Mouse (Mus musculus) retina, embryonic 14.5 days (tissue): ENCODE data around the gene Nxph3.
"Not testable (repeated sequence)": the region's sequence is repeated elsewhere in the genome, so short reads cannot be mapped to it uniquely, and the experiment has no call there.

ENCODE experiments used
- DNase-seq: peaks from one replicate; pipeline ENCODE4 v3.0.0-alpha.2; 2015; ENCODE audit warnings: low spot score

The Nxph3 gene

DNA sequence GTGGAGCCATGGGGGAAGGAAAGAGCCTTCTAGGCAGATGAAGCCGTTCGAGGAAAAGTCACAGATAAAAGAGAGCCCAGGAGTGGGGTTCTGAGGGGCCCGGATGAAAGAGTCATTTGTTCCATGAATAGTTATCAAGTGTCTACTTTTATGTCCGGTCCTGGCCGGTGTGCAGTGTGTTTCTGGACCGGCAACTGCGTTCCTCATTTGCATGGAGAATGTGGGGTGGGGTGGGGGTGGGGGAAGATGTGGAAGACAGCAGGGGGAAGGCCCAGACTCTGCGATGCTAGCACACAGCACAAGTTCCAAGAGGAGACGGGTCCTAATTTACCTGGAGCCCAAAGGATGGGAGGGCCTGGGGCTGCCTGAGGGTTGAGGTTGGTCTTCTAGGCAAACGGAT is 4.9 kb upstream of the Nxph3 start:
- DNase-seq, result no peak

DNA sequence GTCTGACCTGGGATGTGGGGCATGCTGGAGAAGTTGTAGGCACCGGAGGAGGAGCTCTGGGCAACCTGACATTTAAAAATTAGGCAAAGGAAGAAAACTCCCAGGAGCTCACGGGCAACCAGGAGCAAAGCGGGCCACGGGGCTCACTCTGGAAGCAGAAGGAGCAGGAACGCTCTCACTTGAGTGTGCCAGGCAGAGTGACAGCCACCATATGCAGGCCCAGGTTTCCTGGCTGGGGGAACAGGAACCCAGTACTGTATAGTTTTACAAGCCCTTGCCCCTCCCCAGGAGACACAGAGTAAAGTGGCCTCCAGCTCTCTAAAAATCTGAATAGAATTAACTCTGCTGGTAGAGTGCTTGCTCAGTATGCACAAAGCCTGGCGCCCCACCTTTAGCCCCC is 2.8 kb upstream of the Nxph3 start:
- no peak for DNase-seq

DNA sequence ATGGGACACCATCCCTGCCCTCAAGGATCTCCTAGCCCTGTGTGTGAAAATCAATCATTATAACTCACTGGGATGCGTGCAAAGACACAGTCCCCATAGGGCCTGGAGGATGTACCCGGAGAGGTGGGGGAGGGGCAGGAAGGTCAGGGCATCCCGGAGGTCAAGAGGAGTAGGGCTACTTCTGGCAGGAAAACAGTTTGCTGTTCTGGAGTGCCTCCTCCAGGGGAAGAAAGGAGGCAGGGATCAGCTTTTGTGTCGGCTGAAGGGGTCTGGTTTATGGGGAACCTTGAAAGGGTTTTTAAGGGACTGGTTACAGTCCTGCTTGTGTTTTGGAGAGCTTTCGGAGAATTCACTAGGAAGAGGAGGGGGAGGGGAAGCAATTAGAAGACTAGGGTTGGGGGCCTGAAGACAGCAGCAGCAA is 2.1 kb upstream of the Nxph3 start:
- DNase-seq, result no peak

DNA sequence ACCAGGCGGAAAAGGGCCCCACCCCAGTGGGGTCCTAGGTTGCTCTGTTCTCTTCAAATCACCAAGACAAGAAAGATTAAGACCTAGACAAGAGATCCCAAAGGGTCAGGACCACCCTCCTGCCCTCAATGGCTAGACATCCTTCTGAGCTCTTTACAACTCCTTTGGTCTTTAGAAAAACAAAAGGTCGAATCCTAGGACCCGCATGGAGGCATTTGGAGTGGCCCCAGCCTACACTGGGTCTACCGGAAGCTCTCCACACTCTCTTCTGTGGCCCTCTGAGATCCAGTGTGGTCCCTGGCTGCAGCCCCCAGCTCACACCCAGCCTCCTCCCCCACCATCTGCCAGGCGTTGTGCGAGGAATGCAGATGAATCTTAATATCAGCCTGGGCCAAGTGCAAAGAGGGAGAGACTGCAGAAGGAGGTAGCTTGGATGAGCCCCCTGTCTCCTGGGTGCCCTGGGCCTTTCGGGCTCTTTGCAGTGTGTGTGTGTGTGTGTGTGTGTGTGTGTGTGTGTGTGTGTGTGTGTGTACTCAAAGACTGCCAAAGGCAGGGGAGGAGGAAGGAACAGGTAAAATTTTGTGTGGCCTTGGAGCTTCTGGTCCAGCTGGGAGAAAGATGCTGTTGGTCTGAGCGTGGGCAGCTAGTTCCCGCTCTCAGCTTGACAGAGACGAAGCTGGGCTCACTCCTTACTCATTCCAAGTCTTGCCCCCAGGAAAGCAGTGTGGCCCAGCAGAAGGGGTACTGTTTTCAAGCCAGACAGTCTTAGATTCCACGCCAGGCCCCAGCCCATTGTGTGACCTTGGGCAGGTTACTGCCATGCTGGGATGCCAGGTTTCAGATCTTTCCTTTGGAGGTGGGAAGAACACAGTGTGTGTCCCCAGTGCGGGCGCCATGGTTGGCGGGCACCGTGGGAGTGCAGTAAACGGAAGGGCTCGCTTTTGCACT is 1.3 kb upstream of the Nxph3 start:
- no peak for DNase-seq

DNA sequence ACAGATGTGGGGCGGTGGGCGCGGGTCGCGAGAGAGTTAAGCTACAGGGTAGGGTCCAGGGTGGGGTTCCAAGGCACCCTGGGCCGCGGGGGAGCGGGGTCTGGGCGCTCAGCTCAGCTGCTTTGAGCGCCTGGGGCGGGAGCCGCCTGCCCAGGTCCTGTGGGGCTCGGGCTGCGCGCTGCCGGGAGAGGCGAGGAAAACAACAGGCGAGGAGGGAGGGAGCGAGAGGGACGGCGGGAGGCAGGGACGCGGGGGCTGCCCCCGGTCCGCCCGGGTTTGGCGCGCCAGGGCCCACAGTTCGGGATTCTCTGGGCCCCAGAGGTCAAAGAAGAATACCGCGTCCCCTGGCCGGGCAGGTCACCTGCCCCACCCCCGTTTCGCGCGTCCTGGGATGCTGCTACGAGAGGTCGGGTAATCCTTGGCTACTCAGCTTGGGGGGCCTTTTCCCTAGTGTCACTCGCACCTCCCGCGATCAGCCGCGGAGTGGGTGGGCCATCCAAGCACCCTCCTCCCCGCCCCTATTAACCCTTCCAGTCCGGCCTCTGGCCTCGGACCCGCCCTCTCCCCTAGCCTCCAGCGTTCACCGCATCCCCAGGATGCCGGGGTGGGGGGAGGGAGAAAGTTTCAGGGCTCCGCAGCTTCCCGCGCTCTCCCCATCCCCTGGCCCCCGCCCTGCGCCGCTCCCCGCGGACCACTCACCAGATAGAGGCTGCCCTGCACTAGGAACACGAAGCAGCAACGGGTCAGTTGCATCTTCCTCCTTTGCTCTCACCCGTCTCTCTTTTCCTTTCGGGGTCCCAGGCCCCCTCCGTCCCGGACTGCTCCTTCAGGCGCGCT is 691 bp downstream of the Nxph3 start:
- no peak for DNase-seq

DNA sequence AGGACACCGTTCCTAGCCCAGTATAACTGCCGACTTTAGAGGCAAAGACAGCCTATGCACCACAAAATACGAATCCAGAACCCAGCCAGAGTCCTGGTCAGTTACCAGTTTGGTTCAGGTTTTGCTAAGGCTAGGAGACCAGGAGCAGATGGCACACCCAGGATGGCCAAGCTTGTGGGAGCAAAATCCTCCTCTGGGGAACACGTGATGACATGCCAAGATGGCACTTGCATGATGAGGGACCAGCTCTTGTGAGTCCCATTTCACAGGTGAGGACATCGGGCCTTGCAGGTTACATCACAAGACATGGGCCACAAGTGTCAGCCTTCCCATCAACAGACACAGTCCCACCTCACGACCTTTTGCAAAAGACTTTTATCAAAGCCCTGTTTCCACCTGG is 2.0 kb downstream of the Nxph3 start:
- no peak for DNase-seq

DNA sequence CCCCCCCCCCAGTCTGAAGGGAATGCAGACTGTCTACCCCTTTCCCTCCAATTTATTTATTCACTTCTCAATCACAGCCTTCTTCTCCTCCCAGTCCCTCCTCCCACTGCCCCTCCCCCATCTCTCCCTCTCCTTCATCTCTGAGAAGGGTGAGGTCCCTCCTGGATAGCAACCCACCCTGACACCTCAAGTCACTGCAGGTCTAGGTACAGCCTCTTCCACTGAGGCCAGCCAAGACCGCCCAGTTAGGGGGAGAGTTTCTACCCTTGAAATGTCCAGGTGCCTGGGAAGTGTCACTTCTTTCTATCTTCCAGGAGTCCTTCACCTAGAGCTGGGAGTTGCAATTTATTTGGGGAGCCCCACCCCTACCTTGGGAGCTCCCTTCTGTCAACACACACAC is 2.5 kb downstream of the Nxph3 start:
- DNase-seq, result no peak

DNA sequence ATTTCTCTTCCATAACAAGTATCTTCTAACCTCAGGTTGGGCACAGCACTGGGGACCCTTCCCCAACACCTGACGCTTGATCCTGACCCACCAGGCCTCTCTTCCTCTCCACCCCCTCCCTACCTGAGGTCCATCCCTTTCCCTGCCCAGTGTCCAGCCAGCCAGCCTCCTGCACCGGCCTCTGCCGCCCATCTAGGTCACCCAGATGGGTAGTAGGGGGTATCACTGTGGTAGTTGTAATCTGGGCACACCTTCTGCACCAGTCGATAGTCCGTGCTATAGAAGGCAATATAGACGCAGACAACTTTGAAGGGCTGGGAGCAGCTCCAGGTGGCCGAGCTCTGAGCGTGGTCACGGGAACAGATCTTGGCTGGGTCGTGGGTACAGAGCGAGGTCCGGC is 3.7 kb downstream of the Nxph3 start:
- no peak for DNase-seq

DNA sequence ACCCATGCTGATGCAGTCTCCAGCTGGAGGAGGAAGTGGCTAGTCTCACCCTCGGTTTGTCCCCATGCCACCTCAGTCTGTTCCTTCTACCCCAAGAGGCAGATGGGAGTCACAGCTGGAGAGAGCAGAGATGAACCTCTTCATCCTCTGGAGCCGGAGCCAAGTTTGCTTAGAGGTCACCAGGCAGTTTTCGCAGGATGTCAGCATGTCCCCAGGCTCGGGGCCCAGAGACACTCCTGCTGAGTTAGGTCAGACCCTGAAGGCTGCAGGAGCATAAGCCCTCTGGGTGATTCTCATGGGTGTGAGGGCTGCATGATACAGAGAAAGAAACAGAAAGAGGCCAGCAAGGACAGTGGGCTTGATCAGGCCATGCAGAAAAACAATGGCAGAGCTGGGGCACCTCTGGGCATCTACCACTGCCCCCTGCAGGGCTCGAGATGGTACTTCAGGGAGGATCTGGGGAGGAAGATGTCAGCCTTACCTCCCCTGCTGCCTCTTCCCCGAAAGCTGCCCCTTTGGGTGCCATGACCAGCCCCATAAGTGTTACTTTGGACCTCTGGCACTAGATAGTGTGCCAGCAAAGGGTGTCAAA is 5.1 kb downstream of the Nxph3 start:
- DNase-seq, result peak; percentile 50

DNA sequence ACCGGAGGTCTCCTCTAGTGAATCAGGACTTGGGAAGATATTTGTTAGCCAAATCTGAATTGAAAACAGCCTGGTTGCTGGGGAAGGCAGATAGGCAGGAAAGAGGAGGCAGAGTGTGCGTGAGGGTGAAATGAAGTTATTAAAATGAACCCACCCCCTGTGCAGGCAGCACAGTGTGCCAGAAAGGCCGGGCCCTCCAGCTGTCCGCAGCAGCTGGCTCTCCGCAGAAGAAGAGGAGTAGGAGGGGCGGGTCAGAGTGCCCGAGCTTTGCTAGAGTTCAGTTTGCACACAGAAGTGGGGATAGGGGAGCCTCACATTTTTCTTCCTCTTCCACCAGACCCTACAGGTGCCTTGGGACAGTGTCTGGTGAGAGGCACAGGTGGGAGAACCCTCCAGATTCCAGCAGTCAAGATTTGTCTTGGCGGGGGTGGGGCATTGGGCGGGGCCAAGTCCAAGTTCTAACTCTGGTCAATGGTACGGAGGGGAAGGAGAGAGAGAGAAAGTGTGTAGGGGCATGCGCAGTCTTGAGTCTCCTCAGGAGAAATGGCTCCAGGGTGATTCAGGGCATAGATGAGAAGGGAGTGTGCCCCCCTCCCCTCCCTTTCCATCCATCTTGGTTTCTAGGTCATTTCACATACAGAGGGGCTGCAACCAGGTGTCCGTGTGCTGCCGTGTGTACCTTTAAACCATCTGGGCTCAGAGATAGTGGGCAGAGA is 6.0 kb downstream of the Nxph3 start:
- DNase-seq, result no peak

DNA sequence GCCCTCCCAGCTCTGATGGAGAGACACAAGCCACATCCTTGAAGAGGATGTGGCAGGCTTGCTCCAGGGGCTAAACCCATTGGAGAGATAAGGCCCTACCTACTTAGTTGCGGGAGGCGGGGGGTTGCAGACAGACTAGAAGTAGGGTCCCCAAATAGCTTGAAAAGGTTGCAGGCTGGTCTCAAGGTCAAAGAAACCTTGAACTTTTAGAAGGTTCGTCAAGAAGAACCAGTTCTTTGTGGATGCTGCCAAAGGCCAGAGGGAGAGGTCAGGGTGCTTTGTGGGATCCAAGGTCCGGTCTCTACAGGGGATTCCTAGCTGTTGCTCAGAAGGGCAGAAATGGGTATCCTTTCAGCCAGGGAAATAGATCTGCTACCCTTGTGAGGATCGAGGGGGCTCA is 6.6 kb downstream of the Nxph3 start:
- no peak for DNase-seq

DNA sequence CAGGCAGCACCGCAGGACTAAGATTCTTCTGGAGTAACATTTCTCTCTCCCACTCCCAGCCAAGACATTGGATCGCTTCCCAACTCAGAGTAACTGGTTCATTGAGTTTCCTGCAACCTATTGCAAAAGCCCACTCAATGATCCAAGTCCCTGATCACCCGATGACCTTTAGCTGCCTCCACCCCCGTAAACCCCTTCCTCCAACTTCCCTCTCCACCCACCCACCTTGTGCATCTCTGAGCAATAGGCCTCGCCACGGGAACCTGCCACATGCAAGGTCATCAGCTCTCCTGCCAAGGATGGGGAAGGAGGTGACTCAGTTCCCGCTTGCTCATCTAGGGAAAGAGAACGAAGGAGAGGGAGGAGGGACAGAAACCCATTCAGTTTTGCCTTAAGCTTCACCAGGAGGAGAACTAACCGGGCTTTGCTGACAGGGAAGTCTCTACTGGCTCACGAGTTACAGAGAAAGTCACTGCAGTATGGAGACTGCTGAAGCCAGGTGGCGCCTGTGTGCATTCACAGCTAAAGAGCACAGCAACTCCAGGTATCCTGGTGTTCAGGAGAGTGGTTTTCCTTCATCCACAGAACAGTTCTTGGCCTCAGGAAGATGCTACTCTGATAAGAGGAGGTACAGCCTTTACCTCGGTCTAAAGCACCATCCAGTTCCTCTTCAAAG is 7.2 kb downstream of the Nxph3 start:
- DNase-seq, result no peak

DNA sequence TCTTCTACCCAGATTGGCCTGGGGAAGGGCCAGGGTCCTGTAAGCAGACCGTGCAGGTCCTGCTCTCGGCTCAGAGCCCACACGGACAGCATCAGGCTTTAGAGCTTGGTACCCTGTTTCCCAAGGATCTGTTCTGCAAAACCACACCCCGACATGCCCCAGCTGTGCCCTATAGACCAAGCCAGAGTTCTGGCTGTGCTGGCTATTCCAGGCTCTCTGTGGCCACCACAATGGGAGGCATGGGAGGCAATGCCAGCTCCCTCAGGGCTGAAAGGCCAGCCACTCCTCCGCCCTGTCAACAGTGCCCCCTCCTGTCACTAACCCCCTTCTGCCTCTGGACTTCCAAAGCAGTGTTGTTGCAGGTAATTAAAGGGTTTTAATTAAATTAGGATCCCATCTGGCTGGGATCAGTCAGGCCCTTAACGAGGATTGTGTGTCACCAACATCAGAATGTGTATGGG is 10.1 kb downstream of the Nxph3 start:
- DNase-seq, result no peak

DNA sequence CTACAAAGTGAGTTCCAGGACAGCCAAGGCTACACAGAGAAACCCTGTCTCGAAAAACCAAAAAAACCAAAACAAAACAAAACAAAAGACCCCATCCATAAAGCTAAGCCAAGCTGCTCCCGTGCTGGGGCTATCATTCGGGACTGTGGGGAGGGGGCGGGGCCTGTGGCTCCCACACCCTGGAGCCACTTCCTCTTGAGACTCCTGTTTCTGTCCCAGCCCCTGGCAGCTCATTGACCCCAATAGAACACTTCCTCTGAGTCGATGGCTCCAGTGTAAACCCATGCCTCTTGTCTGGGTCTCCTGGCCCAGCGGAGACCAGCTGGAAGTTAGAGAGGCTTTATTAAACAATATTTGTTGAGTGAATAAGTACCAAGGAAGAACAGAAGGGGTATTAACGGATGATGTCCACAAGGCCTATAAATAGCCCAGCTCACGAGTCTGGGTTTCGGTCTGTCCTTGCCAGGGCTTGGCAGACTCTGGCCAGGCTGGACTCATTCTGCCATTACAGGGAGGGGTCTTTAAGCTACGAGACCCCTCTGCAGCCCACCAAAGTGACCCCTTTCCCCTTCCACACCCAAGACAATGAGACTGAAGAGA is 10.7 kb downstream of the Nxph3 start:
- DNase-seq, result no peak

DNA sequence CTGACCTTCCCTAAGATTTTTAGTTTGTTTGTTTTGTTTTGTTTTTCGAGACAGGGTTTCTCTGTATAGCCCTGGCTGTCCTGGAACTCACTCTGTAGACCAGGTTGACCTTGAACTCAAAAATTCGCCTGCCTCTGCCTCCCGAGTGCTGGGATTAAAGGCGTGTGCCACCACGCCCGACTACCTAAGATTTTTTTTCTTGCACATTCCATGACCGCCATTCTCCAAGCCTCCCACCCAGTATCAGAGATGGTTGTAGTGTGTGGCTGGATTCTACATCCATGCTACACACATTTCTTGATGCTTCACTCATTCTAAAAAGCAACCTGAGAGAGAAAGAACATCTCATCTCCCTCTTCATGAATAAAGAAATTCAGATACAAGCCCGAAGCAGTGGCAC is 12.5 kb downstream of the Nxph3 start:
- not testable (repeated sequence) for DNase-seq

DNA sequence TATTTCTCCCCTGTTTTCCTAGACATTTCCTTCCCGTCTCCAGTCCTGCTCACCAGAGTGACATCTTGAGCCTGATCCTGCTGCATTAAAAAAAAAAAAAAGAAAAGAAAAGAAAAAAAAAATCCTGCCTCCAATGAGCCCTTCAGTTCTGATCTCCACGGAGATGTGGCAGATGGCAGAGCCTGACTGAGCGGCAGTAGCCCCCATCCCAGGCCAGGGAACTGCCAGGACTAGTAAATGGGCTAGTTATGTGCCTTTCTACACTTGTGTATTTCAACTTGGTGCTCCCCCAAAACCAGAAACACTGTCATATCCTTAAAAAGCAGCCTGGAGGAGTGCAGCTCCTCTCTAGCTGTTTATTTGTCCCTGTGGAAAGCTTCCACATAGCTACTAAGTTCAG is 13.5 kb downstream of the Nxph3 start:
- DNase-seq, result no peak

DNA sequence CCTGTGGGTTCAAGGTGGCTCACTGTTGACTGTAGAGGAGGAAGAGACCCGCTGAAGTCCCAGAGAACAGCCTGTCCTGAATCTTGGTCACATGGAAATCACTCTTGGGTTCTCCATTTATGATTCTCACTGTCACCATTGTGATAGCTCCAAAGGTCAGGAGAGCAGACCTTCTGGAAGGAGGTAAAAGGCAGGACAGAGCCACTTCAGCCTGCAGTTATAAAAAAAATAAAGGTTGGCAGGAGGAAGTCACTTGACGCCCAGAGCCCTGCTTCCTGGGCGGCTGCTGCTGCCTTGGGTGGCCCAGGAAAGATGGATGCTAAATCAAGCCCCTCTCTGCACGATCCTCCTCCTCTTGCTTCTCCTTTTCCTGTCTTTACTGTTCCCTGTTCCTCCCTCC is 14.0 kb downstream of the Nxph3 start:
- DNase-seq, result no peak

DNA sequence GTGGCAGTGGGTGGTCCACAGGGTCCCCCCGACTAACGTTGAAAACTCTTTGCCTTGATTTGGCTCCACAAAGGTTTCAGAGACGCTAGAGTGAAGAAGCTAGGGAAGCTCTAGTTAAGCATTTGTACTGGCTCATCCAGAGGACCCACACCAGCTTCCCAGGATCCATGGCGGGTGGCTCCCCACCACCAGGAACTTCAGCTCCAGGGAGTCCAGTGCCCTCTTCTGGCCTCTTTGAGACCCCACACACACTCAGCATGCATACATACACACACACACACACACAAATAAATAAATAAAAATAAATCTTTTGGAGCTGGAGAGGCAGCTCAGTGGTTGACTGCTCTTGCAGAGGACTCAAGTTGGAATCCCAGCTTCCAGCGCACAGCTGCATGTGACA is 16.4 kb downstream of the Nxph3 start:
- no peak for DNase-seq

DNA sequence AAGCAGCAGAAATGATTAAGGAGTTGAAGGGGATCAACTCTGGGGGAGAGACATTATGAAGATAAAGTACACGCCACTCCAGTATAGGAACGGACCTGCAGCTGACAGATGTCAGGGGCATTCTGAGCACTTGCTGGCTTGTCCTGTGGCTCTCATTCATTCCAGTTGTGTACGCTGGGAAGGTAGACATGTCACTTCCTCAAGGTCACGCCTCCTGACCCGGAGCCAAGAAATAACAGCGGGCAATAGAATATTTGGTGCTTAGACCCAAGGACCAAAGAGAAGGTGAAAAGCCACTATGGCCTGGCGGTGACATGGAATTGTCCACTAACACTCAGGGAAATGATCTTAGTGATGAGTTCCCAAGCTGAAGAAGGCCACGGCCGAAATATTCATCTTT is 18.5 kb downstream of the Nxph3 start:
- no peak for DNase-seq

DNA sequence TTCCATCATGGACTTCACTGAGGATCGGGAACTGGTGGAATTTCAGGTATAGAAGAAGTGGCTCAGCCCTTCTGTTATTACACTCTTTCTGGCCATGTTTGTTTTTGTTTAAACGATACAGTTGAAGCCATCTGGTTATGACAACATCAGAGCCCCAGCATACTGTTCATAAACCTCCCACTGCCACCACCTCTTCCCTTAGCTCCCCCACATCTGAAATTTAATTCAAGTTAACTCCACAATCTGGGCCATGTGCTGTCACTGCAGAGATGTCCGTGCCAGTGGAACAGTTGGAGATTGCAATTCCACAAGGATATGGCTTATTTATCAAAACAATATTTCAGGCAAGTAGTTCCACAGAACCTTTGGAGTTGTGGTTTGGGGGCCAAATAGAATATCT is 20.0 kb downstream of the Nxph3 start:
- DNase-seq, result no peak

DNA sequence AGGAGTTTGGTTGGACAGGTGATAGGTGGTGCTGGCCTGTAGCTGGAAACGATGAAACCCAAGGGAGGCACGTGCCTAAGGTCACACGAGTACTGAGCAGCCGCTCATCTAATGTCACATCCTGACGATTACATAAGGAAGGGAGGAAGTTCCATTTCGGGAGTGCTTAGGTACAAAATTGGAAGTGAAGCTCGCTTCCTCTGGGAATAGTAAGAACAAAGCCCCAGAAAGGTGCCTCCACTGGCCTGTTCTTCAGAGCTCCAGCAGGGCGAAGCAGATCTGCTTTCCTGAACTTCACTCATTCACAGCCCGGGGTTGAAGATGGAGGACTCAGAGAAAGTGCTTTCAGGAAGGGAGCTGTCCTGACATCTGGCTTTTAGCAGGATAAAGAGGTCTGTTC is 20.4 kb downstream of the Nxph3 start:
- no peak for DNase-seq
